Mouse (Mus musculus): ENCODE results near the gene Zfp326. TPM values are rescaled to one million over a fixed set of nuclear protein-coding genes. Genes with fewer than 3 reads are reported as not detected.
A peak's percentile ranks its signal among the peaks of the same experiment; 100 is the strongest.
"Not testable (repeated sequence)": the region's sequence is repeated elsewhere in the genome, so short reads cannot be mapped to it uniquely, and the experiment has no call there.

The Zfp326 gene
- polyA plus RNA-seq, 1 experiment from 2014 or later, result 45.8 TPM

GRCm38 (mm10) chr5:105853271-105853670 is 23.1 kb upstream of the Zfp326 start:
- no peak overlapping the region for H3K4me2 ChIP-seq
- H3K4me1 ChIP-seq (ENCODE audit: insufficient read depth), result peaks cover 14% of the 10 kb centered on the region
- WGBS, result 87% methylated on average over 9 of the region's 9 CpGs
- no peak overlapping the region for H3K4me3 ChIP-seq (ENCODE audit: low read depth, low read length)
- ATAC-seq (ENCODE audit: insufficient read depth), result no peak
- no peak for TF ChIP-seq CTCF (IDR thresholded peaks at IDR 0.05; ENCODE audit: low read depth)
- H3K27ac ChIP-seq (ENCODE audit: low read depth), result no peak overlapping the region
- no peaks in the 10 kb centered on the region for H3K27me3 ChIP-seq (ENCODE audit: insufficient read depth, low read length)
- no peaks in the 10 kb centered on the region for H3K9me3 ChIP-seq (ENCODE audit: low read depth, low read length)
- H3K9ac ChIP-seq, result no peak overlapping the region
- DNase-seq, result no peak
- H3K36me3 ChIP-seq (ENCODE audit: insufficient read depth), result no peaks in the 10 kb centered on the region

- DNase-seq, result no peak
- no peak overlapping the region for H3K9ac ChIP-seq
- ATAC-seq (ENCODE audit: insufficient read depth), result no peak
- H3K9me3 ChIP-seq (ENCODE audit: low read depth, low read length), result no peaks in the 10 kb centered on the region
- H3K4me2 ChIP-seq, result no peak overlapping the region
- WGBS, result 64% methylated on average over 5 of the region's 5 CpGs
- TF ChIP-seq CTCF (IDR thresholded peaks at IDR 0.05; ENCODE audit: low read depth), result no peak
- H3K27me3 ChIP-seq (ENCODE audit: insufficient read depth, low read length), result no peaks in the 10 kb centered on the region
- 0 out of 2 replicates have a peak, but pooled peaks cover 7% of the 10 kb centered on the region for H3K4me1 ChIP-seq (ENCODE audit: insufficient read depth)
- no peaks in the 10 kb centered on the region for H3K36me3 ChIP-seq (ENCODE audit: insufficient read depth)
- H3K27ac ChIP-seq (ENCODE audit: low read depth), result no peak overlapping the region
- no peak overlapping the region for H3K4me3 ChIP-seq (ENCODE audit: low read depth, low read length)
These were observed 18.9 kb upstream of the Zfp326 start for GRCm38 (mm10) chr5:105857486-105857885.

DNA sequence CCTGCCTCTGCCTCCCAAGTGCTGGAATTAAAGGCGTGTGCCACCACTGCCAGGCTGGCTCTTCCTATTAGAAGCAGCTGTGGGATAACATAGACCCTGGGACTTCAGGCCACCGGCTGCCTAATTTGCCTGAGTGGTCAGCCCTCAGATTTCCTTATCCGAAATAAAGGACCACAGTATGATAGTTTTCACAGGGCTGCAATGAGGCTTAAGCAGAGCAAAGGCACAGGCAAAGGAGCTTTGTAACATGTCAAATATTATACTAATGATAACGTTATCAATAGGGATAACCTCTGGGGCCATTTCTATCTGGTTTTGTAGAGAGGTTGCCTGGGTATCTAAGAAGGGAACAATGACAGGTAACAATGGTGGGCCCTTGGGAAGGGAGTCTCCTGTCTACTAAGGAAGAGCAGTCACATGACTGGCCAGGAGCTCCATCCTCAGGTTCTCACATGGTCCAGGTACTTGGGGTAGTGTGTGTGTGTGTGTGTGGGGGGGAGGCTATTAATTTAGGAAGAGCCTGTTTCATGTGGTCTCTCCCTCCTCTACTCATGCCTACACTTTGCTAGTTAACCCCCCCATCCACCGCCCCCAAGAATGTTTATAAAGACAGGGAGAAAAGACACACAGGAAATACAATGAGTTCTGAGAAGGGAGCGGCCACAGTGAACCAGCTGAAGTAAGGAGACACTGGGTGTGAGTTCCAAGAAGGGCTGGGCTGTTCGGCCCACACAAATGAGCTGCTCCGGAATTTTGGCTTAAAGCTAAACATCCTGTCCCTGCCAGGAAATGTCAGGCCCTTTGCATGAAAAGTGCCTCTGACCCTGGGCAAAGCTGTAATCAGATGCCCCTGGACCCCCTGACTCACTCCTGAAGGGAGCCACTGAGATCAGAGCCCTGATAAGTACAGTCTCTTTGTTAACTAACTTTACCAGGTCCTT is 17.3 kb upstream of the Zfp326 start:
- ATAC-seq (ENCODE audit: insufficient read depth) (peak; percentile 85), DNase-seq (peak; percentile 84)
- WGBS, result 45% methylated on average over 8 of the region's 8 CpGs
- H3K36me3 ChIP-seq (ENCODE audit: insufficient read depth), result no peaks in the 10 kb centered on the region
- H3K27me3 ChIP-seq (ENCODE audit: insufficient read depth, low read length), result no peaks in the 10 kb centered on the region
- no peaks in the 10 kb centered on the region for H3K9me3 ChIP-seq (ENCODE audit: low read depth, low read length)
- no peak overlapping the region for H3K9ac ChIP-seq
- H3K4me1 ChIP-seq (ENCODE audit: insufficient read depth), result 0 out of 2 replicates have a peak, but pooled peaks cover 7% of the 10 kb centered on the region
- no peak overlapping the region for H3K4me3 ChIP-seq (ENCODE audit: low read depth, low read length)
- no peak overlapping the region for H3K4me2 ChIP-seq
- no peak for TF ChIP-seq CTCF (IDR thresholded peaks at IDR 0.05; ENCODE audit: low read depth)
- peak overlapping the region; percentile 76 for H3K27ac ChIP-seq (ENCODE audit: low read depth)

DNA sequence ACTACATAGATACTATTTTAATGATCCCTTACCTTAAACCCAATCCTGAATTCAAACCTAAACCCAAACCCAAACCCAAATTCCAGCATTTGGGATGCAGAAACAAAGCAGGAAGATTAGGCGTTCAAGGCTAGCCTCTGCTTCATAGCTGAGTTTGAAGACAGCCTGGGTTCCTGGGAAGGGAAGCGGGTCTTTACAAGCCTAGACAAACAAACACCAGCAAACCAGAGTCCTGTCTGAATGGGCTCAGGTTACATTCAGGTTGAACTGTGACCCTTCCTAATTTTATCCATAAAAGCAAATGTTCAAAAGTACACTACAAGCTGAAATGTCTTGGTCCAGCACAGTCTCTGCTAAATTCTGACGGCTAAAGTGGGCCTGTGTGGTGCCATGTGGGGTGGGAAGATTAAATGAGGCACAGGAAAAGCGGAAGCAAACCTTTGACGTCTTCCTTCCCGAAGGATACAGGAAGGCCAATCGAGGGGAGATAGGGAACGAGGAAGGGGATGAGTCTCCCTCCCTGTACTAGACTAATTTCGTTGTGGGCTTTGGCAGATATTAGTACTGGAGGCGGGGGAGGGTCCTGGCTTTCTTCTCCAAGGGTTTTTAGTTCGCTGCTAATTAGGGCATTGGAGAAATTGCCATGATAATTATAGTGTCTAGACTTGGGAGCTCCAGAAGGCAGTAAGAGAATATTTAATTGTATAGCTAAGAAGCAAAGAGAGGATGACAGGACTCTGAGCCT is 16.5 kb upstream of the Zfp326 start:
- Histone ChIP-seq H3K27me3 (ENCODE audit: insufficient read depth, low read length) (no peaks in the 10 kb centered on the region), H3K4me3 (ENCODE audit: low read depth, low read length) (no peak overlapping the region), H3K36me3 (ENCODE audit: insufficient read depth) (no peaks in the 10 kb centered on the region), H3K9ac (no peak overlapping the region), H3K9me3 (ENCODE audit: low read depth, low read length) (no peaks in the 10 kb centered on the region), H3K27ac (ENCODE audit: low read depth) (peak overlapping the region; percentile 76), H3K4me1 (ENCODE audit: insufficient read depth) (0 out of 2 replicates have a peak, but pooled peaks cover 7% of the 10 kb centered on the region), H3K4me2 (no peak overlapping the region)
- ATAC-seq (ENCODE audit: insufficient read depth) (peak; percentile 29; the same call in 1 of the 2 replicates), DNase-seq (peak; percentile 31)
- 42% methylated on average over 11 of the region's 11 CpGs for WGBS
- no peak for TF ChIP-seq CTCF (IDR thresholded peaks at IDR 0.05; ENCODE audit: low read depth)

DNA sequence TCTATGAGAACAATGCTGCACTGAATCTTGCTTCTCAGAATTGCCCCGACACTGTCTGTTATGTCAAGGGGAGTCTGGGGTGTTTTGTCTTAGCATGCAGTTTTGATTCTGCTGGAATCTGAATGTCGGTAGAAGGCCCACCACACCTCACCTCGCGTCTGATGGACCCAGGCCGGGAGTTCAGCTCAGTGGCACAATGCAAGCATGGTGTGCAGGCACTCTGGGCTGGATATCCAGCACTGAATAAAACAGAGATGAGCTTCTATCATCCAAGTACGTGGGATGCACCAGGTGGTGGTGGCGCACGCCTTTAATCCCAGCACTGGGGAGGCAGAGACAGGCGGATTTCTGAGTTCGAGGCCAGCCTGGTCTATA is 15.9 kb upstream of the Zfp326 start:
- H3K9ac ChIP-seq, result no peak overlapping the region
- no peak overlapping the region for H3K27ac ChIP-seq (ENCODE audit: low read depth)
- no peaks in the 10 kb centered on the region for H3K36me3 ChIP-seq (ENCODE audit: insufficient read depth)
- no peak overlapping the region for H3K4me2 ChIP-seq
- 83% methylated on average over 10 of the region's 10 CpGs for WGBS
- DNase-seq (no peak), ATAC-seq (ENCODE audit: insufficient read depth) (no peak)
- H3K9me3 ChIP-seq (ENCODE audit: low read depth, low read length), result no peaks in the 10 kb centered on the region
- H3K27me3 ChIP-seq (ENCODE audit: insufficient read depth, low read length), result no peaks in the 10 kb centered on the region
- H3K4me1 ChIP-seq (ENCODE audit: insufficient read depth), result 0 out of 2 replicates have a peak, but pooled peaks cover 7% of the 10 kb centered on the region
- H3K4me3 ChIP-seq (ENCODE audit: low read depth, low read length), result no peak overlapping the region
- no peak for TF ChIP-seq CTCF (IDR thresholded peaks at IDR 0.05; ENCODE audit: low read depth)

- Histone ChIP-seq H3K4me3 (ENCODE audit: low read depth, low read length) (no peak overlapping the region), H3K4me1 (ENCODE audit: insufficient read depth) (0 out of 2 replicates have a peak, but pooled peaks cover 7% of the 10 kb centered on the region), H3K27ac (ENCODE audit: low read depth) (no peak overlapping the region), H3K9ac (no peak overlapping the region), H3K4me2 (no peak overlapping the region), H3K9me3 (ENCODE audit: low read depth, low read length) (no peaks in the 10 kb centered on the region), H3K27me3 (ENCODE audit: insufficient read depth, low read length) (no peaks in the 10 kb centered on the region), H3K36me3 (ENCODE audit: insufficient read depth) (no peaks in the 10 kb centered on the region)
- WGBS, result 88% methylated on average over 5 of the region's 5 CpGs
- no peak for ATAC-seq (ENCODE audit: insufficient read depth)
- no peak for DNase-seq
- TF ChIP-seq CTCF (IDR thresholded peaks at IDR 0.05; ENCODE audit: low read depth), result no peak
These were observed 14.7 kb upstream of the Zfp326 start for GRCm38 (mm10) chr5:105861616-105862015.

DNA sequence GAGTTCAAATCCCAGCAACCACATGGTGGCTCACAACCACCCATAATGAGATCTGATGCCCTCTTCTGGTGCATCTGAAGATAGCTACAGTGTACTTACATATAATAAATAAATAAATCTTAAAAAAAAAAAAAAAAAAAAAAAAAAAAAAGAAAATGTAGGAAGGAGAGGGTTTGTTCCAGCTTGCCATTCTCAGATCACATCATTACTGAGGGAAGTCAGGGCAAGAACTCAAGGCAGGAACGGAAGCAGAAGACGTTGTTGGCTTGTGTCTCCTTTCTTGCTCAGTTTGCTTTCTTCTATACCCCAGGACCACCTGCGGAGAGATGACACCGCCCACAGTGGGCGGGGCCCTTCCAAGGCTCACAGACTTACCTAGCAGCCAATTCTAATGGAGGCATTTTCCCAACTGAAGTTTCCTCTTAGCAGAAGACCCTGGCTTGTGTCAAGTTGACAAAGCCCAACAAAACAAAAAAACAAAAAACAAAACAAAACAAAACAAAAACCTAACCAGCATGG is 11.2 kb upstream of the Zfp326 start:
- H3K27ac ChIP-seq (ENCODE audit: low read depth); ATAC-seq (ENCODE audit: insufficient read depth): not testable (repeated sequence)
- 48% methylated on average over 5 of the region's 5 CpGs for WGBS

More for the DNA sequence above, 11.2 kb upstream of the Zfp326 start:
- not testable (repeated sequence) for H3K9me3 ChIP-seq (ENCODE audit: low read depth, low read length); H3K27me3 ChIP-seq (ENCODE audit: insufficient read depth, low read length); H3K36me3 ChIP-seq (ENCODE audit: insufficient read depth); H3K9ac ChIP-seq; H3K4me2 ChIP-seq; H3K4me1 ChIP-seq (ENCODE audit: insufficient read depth); DNase-seq; H3K4me3 ChIP-seq (ENCODE audit: low read depth, low read length)

Measured in lung, embryonic 14.5 days (tissue).